ENCODE assay signal across 11 mouse cellular contexts in the genomic region with DNA sequence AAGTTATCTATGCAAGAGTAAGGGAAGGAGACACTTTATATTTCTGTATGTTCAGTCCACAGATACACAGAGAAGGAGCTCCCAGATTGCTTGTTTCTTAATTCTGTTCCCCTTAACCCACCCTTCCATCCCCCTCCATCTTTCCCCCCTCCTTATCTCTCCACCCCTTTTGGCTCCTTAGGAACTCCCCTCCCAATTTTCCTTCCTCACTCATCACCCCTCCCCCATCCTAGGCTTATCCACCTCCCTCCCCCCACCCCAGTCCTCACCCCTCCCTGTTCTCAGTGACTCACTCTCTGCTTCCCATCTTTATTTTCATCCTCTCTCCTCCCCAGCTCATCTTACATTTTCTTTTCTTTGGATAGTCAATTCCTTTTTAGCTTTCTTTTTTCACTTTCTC. TPM values are rescaled to one million over a fixed set of nuclear protein-coding genes. Genes with fewer than 3 reads are reported as not detected.
DNase-seq lines count a peak whose midpoint lies in the region; ATAC-seq and TF ChIP-seq lines count a peak whose summit lies in the region.
"Had no signal": no experiment of that assay in that cellular context is flagged by ENCODE, and none has a peak within 500 bp of the region (broad histone marks: within the 10 kb centered on the region; RNA-seq: fewer than 3 reads in every experiment).

No protein-coding gene starts in this region.

- no peak for DNase-seq in forebrain, embryonic 10.5 days (ENCODE audit: extremely low spot score, low spot score)
- DNase-seq in forebrain, postnatal 0 days: no peak
- no peak for DNase-seq in lung, adult 18-20 months
- no peak for DNase-seq in thymus, postnatal 10 days (ENCODE audit: low spot score in 2 of 2)
- no peak for DNase-seq in frontal cortex, postnatal 25 days (ENCODE audit: low spot score in 2 of 2)
- DNase-seq: right cerebral cortex, postnatal 4 days had no signal

- H3K9me3 ChIP-seq in forebrain, embryonic 10.5 days: no peaks in the 10 kb centered on the region
- H3K9me3 ChIP-seq in forebrain, postnatal 0 days (ENCODE audit: low read length): no peaks in the 10 kb centered on the region
- no peaks in the 10 kb centered on the region for H3K9me3 ChIP-seq in lung, embryonic 16.5 days (ENCODE audit: control insufficient read depth, low read length)
- H3K9me3 ChIP-seq in intestine, embryonic 16.5 days (ENCODE audit: control insufficient read depth, low read length): no peaks in the 10 kb centered on the region
- no peaks in the 10 kb centered on the region for H3K9me3 ChIP-seq in stomach, embryonic 16.5 days (replicated peaks; ENCODE audit: control insufficient read depth, low read length)
- H3K9me3 ChIP-seq: megakaryocyte, embryonic 14.5 days had no signal

- peak overlapping the region; percentile 80; the same call in 1 of the 2 replicates for H3K27ac ChIP-seq in forebrain, embryonic 10.5 days
- H3K27ac ChIP-seq in forebrain, postnatal 0 days (ENCODE audit: low read depth, low read length): no peak overlapping the region
- peak overlapping the region; percentile 75 for H3K27ac ChIP-seq in lung, embryonic 16.5 days (ENCODE audit: low read length)
- peak overlapping the region; percentile 45 for H3K27ac ChIP-seq in intestine, embryonic 16.5 days (ENCODE audit: low read length)
- H3K27ac ChIP-seq in stomach, embryonic 16.5 days (ENCODE audit: low read length): peak overlapping the region; percentile 52; the same call in 1 of the 2 replicates

- H3K9ac ChIP-seq in forebrain, postnatal 0 days: no peak overlapping the region
- H3K9ac ChIP-seq in lung, embryonic 16.5 days (ENCODE audit: low read length): peak overlapping the region; percentile 24; the same call in 1 of the 2 replicates
- H3K9ac ChIP-seq in intestine, embryonic 16.5 days (ENCODE audit: low read depth, low read length): no peak overlapping the region
- no peak overlapping the region for H3K9ac ChIP-seq in stomach, embryonic 16.5 days (ENCODE audit: low read length)

- ATAC-seq in forebrain, postnatal 0 days: no peak
- peak; percentile 70 for ATAC-seq in lung, embryonic 16.5 days (ENCODE audit: low read depth)
- ATAC-seq in intestine, embryonic 16.5 days: peak; percentile 36; the same call in 1 of the 2 replicates
- ATAC-seq in stomach, embryonic 16.5 days (ENCODE audit: insufficient read depth, low FRiP score): peak; percentile 68
- ATAC-seq: inflammation-experienced regulatory T-cells, adult 6 months had no signal

- no peak for TF ChIP-seq CTCF in forebrain, postnatal 0 days (IDR thresholded peaks at IDR 0.05; ENCODE audit: low read depth)

- H3K27me3 ChIP-seq in forebrain, embryonic 10.5 days (ENCODE audit: poor library complexity, severe bottlenecking): no peaks in the 10 kb centered on the region
- H3K27me3 ChIP-seq in forebrain, postnatal 0 days (ENCODE audit: insufficient read depth, low read length): no peaks in the 10 kb centered on the region
- no peaks in the 10 kb centered on the region for H3K27me3 ChIP-seq in lung, embryonic 16.5 days (ENCODE audit: control insufficient read depth, insufficient read depth, low read depth, low read length)
- H3K27me3 ChIP-seq in intestine, embryonic 16.5 days (replicated peaks; ENCODE audit: control insufficient read depth, insufficient read depth, low read length): no peaks in the 10 kb centered on the region
- no peaks in the 10 kb centered on the region for H3K27me3 ChIP-seq in stomach, embryonic 16.5 days (ENCODE audit: control insufficient read depth, insufficient read depth, low read length)
- H3K27me3 ChIP-seq: megakaryocyte, embryonic 14.5 days had no signal

- no peak overlapping the region for H3K4me2 ChIP-seq in forebrain, postnatal 0 days (ENCODE audit: low read depth)
- peak overlapping the region; percentile 31; the same call in 1 of the 2 replicates for H3K4me2 ChIP-seq in lung, embryonic 16.5 days (ENCODE audit: low read depth, low read length)
- no peak overlapping the region for H3K4me2 ChIP-seq in intestine, embryonic 16.5 days (ENCODE audit: low read depth, low read length)
- H3K4me2 ChIP-seq in stomach, embryonic 16.5 days (ENCODE audit: low read depth, low read length): peak overlapping the region; percentile 24; the same call in 1 of the 2 replicates

- peak overlapping the region; percentile 36 for H3K4me3 ChIP-seq in forebrain, embryonic 10.5 days
- no peak overlapping the region for H3K4me3 ChIP-seq in forebrain, postnatal 0 days (ENCODE audit: low read depth, low read length)
- H3K4me3 ChIP-seq in lung, embryonic 16.5 days (ENCODE audit: low read length): peak overlapping the region; percentile 36
- H3K4me3 ChIP-seq in intestine, embryonic 16.5 days (ENCODE audit: low read length): peak overlapping the region; percentile 37
- peak overlapping the region; percentile 50 for H3K4me3 ChIP-seq in stomach, embryonic 16.5 days (replicated peaks; ENCODE audit: low read length)
- H3K4me3 ChIP-seq: megakaryocyte, embryonic 14.5 days had no signal

- no peaks in the 10 kb centered on the region for H3K36me3 ChIP-seq in forebrain, embryonic 10.5 days (replicated peaks)
- H3K36me3 ChIP-seq in forebrain, postnatal 0 days (ENCODE audit: insufficient read depth): no peaks in the 10 kb centered on the region
- H3K36me3 ChIP-seq in lung, embryonic 16.5 days (ENCODE audit: control insufficient read depth, insufficient read depth, low read length): no peaks in the 10 kb centered on the region
- H3K36me3 ChIP-seq in intestine, embryonic 16.5 days (ENCODE audit: control insufficient read depth, insufficient read depth, low read length): no peaks in the 10 kb centered on the region
- H3K36me3 ChIP-seq in stomach, embryonic 16.5 days (ENCODE audit: control insufficient read depth, insufficient read depth, low read length): no peaks in the 10 kb centered on the region

- peaks cover 10% of the 10 kb centered on the region for H3K4me1 ChIP-seq in forebrain, embryonic 10.5 days
- H3K4me1 ChIP-seq in forebrain, postnatal 0 days (ENCODE audit: insufficient read depth): no peaks in the 10 kb centered on the region
- H3K4me1 ChIP-seq in lung, embryonic 16.5 days (replicated peaks; ENCODE audit: control insufficient read depth, insufficient read depth, low read length): no peaks in the 10 kb centered on the region; the same call in 1 of the 2 replicates
- 0 out of 2 replicates have a peak, but pooled peaks cover 5% of the 10 kb centered on the region for H3K4me1 ChIP-seq in intestine, embryonic 16.5 days (ENCODE audit: control insufficient read depth, insufficient read depth, low read length)
- no peaks in the 10 kb centered on the region for H3K4me1 ChIP-seq in stomach, embryonic 16.5 days (ENCODE audit: control insufficient read depth, insufficient read depth, low read length)
- H3K4me1 ChIP-seq: megakaryocyte, embryonic 14.5 days had no signal

RNA-seq across cellular contexts. Expression of a gene that starts 1.5 kb away (rescaled TPM):
- polyA plus RNA-seq in forebrain, embryonic 10.5 days (2016; fragmentation: Nextera tagmentation; extraction: Ambion mirVana): 291 and 293 TPM in 2 replicates
- 66.3 and 149 TPM in 2 replicates for total RNA-seq in forebrain, postnatal 0 days (2014; rRNA removed)
- polyA plus RNA-seq in forebrain, postnatal 0 days (2015; fragmentation: Nextera tagmentation; extraction: Ambion mirVana): 56.1 and 56.4 TPM in 2 replicates
- 1,562 and 1,580 TPM in 2 replicates for polyA plus RNA-seq in lung, embryonic 16.5 days (2015; fragmentation: Nextera tagmentation; extraction: Ambion mirVana)
- polyA plus RNA-seq in intestine, embryonic 16.5 days (2015; fragmentation: Nextera tagmentation; extraction: Ambion mirVana): 1,394 and 1,499 TPM in 2 replicates
- 2,936 and 3,285 TPM in 2 replicates for polyA plus RNA-seq in stomach, embryonic 16.5 days (2015; fragmentation: Nextera tagmentation; extraction: Ambion mirVana)
- polyA plus RNA-seq: inflammation-experienced regulatory T-cells, adult 6 months had no signal

Comparison
In these comparisons a context has a peak if more than half of its experiments do, and no peak if none do; other contexts are left out.
1. H3K4me2 ChIP-seq: peak in lung, embryonic 16.5 days (single experiment) and stomach, embryonic 16.5 days (single experiment); none in forebrain, postnatal 0 days (single experiment) and intestine, embryonic 16.5 days (single experiment).